Mouse (Mus musculus) brain, embryonic 14.5 days (tissue): Measurements from ENCODE around the gene Wdcp. TPM values are rescaled to one million over a fixed set of nuclear protein-coding genes. Genes with fewer than 3 reads are reported as not detected.

Experiments
- DNase-seq: peaks from one replicate; pipeline ENCODE4 v3.0.0-alpha.2; 2011; ENCODE audit warnings: low read depth
- CTCF ChIP-seq: fragments of 200-500 bp; IDR thresholded peaks from 2 replicates; pipeline ENCODE4 v1.5.1; 2012; ENCODE audit warnings: inconsistent platforms, mild to moderate bottlenecking, moderate library complexity, borderline replicate concordance; ENCODE audit not compliant: insufficient read depth, insufficient read length; ENCODE audit errors: extremely low read depth
- POLR2A ChIP-seq: fragments of 200-500 bp; IDR thresholded peaks from 2 replicates; pipeline ENCODE4 v1.6.1; 2012; ENCODE audit warnings: mild to moderate bottlenecking, inconsistent platforms, borderline replicate concordance; ENCODE audit not compliant: poor library complexity, insufficient read depth, insufficient read length, severe bottlenecking; ENCODE audit errors: extremely low read depth
- polyA plus RNA-seq: library from polyadenylated mRNA; depleted of rRNA; stranded (reverse); fragments of >200 nt; gene quantifications from 2 replicates; pipeline ENCODE4 v1.2.3, GENCODE M21; 2012; rRNA removed

Gene Wdcp
- polyA plus RNA-seq, 1 experiment = 10.8 TPM

GRCm38 (mm10) chr12:4908391-4908790 is 65.3 kb downstream of the Wdcp start:
- DNase-seq = no peak
- TF ChIP-seq CTCF (no peak), POLR2A (no peak)

Other genes starting within 250 kb of the Wdcp start
- gene Fam228a, start 104.9 kb upstream of the Wdcp start, polyA plus RNA-seq = 1.6 and 1.8 TPM in 2 replicates
- 8.2 and 8.7 TPM in 2 replicates for gene Pfn4, start 74.3 kb upstream of the Wdcp start, polyA plus RNA-seq
- gene Fam228b, start 74.0 kb upstream of the Wdcp start, polyA plus RNA-seq = 5.7 TPM in 2 replicates
- gene Sf3b6, start 25.8 kb upstream of the Wdcp start, polyA plus RNA-seq = 161 and 173 TPM in 2 replicates
- gene Fkbp1b, start 1.7 kb upstream of the Wdcp start, polyA plus RNA-seq = 30.0 and 31.0 TPM in 2 replicates
- gene Mfsd2b, start 31.1 kb downstream of the Wdcp start, polyA plus RNA-seq = 2.7 and 4.7 TPM in 2 replicates
- gene Ubxn2a, start 64.4 kb downstream of the Wdcp start, polyA plus RNA-seq = 11.0 and 13.5 TPM in 2 replicates
- gene Atad2b, start 74.0 kb downstream of the Wdcp start, polyA plus RNA-seq = 26.4 and 31.8 TPM in 2 replicates